Mouse (Mus musculus): ENCODE measurements around the gene Ifnb1.
"Not testable (repeated sequence)": the region's sequence is repeated elsewhere in the genome, so short reads cannot be mapped to it uniquely, and the experiment has no call there.

Gene Ifnb1

GRCm38 (mm10) chr4:88522674-88523073 is at the start of gene Ifnb1:
TSS of gene Ifnb1 (minus strand) at chr4:88522774.
- DNase-seq (ENCODE audit: low read depth, low spot score) = no peak

- no peak for DNase-seq (ENCODE audit: low read depth, low spot score)
Observed at GRCm38 (mm10) chr4:88571698-88572097, 49.1 kb upstream of the Ifnb1 start, which contains the start of gene Ifna14. TSS of gene Ifna14 (minus strand) at chr4:88571798.

GRCm38 (mm10) chr4:88561791-88562190 is 39.2 kb upstream of the Ifnb1 start:
- no peak for DNase-seq (ENCODE audit: low read depth, low spot score)

- not testable (repeated sequence) for DNase-seq (ENCODE audit: low read depth, low spot score)
Observed at GRCm38 (mm10) chr4:88558145-88558544, 35.6 kb upstream of the Ifnb1 start, which contains the start of gene Ifna15. TSS of gene Ifna15 (minus strand) at chr4:88558245.

GRCm38 (mm10) chr4:88550161-88550945 is 27.8 kb upstream of the Ifnb1 start:
- peak; percentile 46 for DNase-seq (ENCODE audit: low read depth, low spot score)

- DNase-seq (ENCODE audit: low read depth, low spot score) = no peak
Observed at GRCm38 (mm10) chr4:88547986-88548385, 25.4 kb upstream of the Ifnb1 start.

GRCm38 (mm10) chr4:88543649-88544234 is 21.2 kb upstream of the Ifnb1 start:
- DNase-seq (ENCODE audit: low read depth, low spot score) = peak; percentile 62

- no peak for DNase-seq (ENCODE audit: low read depth, low spot score)
Observed at GRCm38 (mm10) chr4:88537328-88537727, 14.8 kb upstream of the Ifnb1 start.

- no peak for DNase-seq (ENCODE audit: low read depth, low spot score)
Observed at GRCm38 (mm10) chr4:88536640-88537039, 14.1 kb upstream of the Ifnb1 start.

GRCm38 (mm10) chr4:88535742-88536141 is 13.2 kb upstream of the Ifnb1 start:
- DNase-seq (ENCODE audit: low read depth, low spot score) = no peak

GRCm38 (mm10) chr4:88534903-88535302 is 12.3 kb upstream of the Ifnb1 start:
- no peak for DNase-seq (ENCODE audit: low read depth, low spot score)

- no peak for DNase-seq (ENCODE audit: low read depth, low spot score)
Observed at GRCm38 (mm10) chr4:88533499-88533898, 10.9 kb upstream of the Ifnb1 start.

GRCm38 (mm10) chr4:88530892-88531291 is 8.3 kb upstream of the Ifnb1 start:
- DNase-seq (ENCODE audit: low read depth, low spot score) = no peak

GRCm38 (mm10) chr4:88530271-88530670 is 7.7 kb upstream of the Ifnb1 start:
- no peak for DNase-seq (ENCODE audit: low read depth, low spot score)

GRCm38 (mm10) chr4:88526379-88527049 is 3.9 kb upstream of the Ifnb1 start:
- no peak for DNase-seq (ENCODE audit: low read depth, low spot score)

- no peak for DNase-seq (ENCODE audit: low read depth, low spot score)
Observed at GRCm38 (mm10) chr4:88525393-88525792, 2.8 kb upstream of the Ifnb1 start.

- DNase-seq (ENCODE audit: low read depth, low spot score) = no peak
Observed at GRCm38 (mm10) chr4:88523241-88523640, 667 bp upstream of the Ifnb1 start.

- no peak for DNase-seq (ENCODE audit: low read depth, low spot score)
Observed at GRCm38 (mm10) chr4:88517957-88518356, 4.6 kb downstream of the Ifnb1 start.

GRCm38 (mm10) chr4:88515711-88516211 is 6.8 kb downstream of the Ifnb1 start:
- DNase-seq (ENCODE audit: low read depth, low spot score) = no peak

GRCm38 (mm10) chr4:88515250-88515649 is 7.3 kb downstream of the Ifnb1 start:
- no peak for DNase-seq (ENCODE audit: low read depth, low spot score)

- peak; percentile 29 for DNase-seq (ENCODE audit: low read depth, low spot score)
Observed at GRCm38 (mm10) chr4:88514403-88514802, 8.2 kb downstream of the Ifnb1 start.

GRCm38 (mm10) chr4:88513743-88514142 is 8.8 kb downstream of the Ifnb1 start:
- no peak for DNase-seq (ENCODE audit: low read depth, low spot score)

Measured in embryo, embryonic 11.5 days (tissue).